Mouse (Mus musculus): ENCODE measurements around the gene Wdfy1.

The Wdfy1 gene

GRCm38 (mm10) chr1:79713081-79713480, 62.9 kb downstream of the Wdfy1 start:
- intact Hi-C loops (cut with DNase I): no loop called here

GRCm38 (mm10) chr1:79711147-79712126, 64.5 kb downstream of the Wdfy1 start:
- intact Hi-C loops (cut with DNase I): no loop called here

GRCm38 (mm10) chr1:79710678-79711077, 65.3 kb downstream of the Wdfy1 start:
- intact Hi-C loops (cut with DNase I): no loop called here

- intact Hi-C loops (cut with DNase I): no loop called here
Measured at GRCm38 (mm10) chr1:79710216-79710615, 65.7 kb downstream of the Wdfy1 start.

- intact Hi-C loops (cut with DNase I): no loop called here
Measured at GRCm38 (mm10) chr1:79707383-79707782, 68.6 kb downstream of the Wdfy1 start.

- intact Hi-C loops (cut with DNase I): no loop called here
Measured at GRCm38 (mm10) chr1:79706707-79707106, 69.2 kb downstream of the Wdfy1 start.

GRCm38 (mm10) chr1:79704672-79705071, 71.3 kb downstream of the Wdfy1 start:
- intact Hi-C loops (cut with DNase I): no loop called here

- intact Hi-C loops (cut with DNase I): no loop called here
Measured at GRCm38 (mm10) chr1:79703520-79703919, 72.4 kb downstream of the Wdfy1 start.

- intact Hi-C loops (cut with DNase I): loop anchor here (5.0 kb wide), 2 partner anchors 84 to 976 kb away; no protein-coding TSS in a partner anchor
Measured at GRCm38 (mm10) chr1:79698506-79698905, 77.4 kb downstream of the Wdfy1 start.

- intact Hi-C loops (cut with DNase I): loop anchor here (5.0 kb wide), 2 partner anchors 85 to 975 kb away; no protein-coding TSS in a partner anchor
Measured at GRCm38 (mm10) chr1:79697382-79697781, 78.6 kb downstream of the Wdfy1 start.

GRCm38 (mm10) chr1:79696933-79697332, 79.0 kb downstream of the Wdfy1 start:
- intact Hi-C loops (cut with DNase I): loop anchor here (5.0 kb wide), 2 partner anchors 85 to 975 kb away; no protein-coding TSS in a partner anchor

- intact Hi-C loops (cut with DNase I): no loop called here
Measured at GRCm38 (mm10) chr1:79692482-79692881, 83.5 kb downstream of the Wdfy1 start.

GRCm38 (mm10) chr1:79687254-79687653, 88.7 kb downstream of the Wdfy1 start:
- intact Hi-C loops (cut with DNase I): no loop called here

- intact Hi-C loops (cut with DNase I): loop anchor here (5.0 kb wide), 1 partner anchor 57 kb away; no protein-coding TSS in a partner anchor
Measured at GRCm38 (mm10) chr1:79684027-79684426, 91.9 kb downstream of the Wdfy1 start.

- intact Hi-C loops (cut with DNase I): loop anchor here (2.0 to 5.0 kb wide), 2 partner anchors 56 to 958 kb away; no protein-coding TSS in a partner anchor
Measured at GRCm38 (mm10) chr1:79682936-79683335, 93.0 kb downstream of the Wdfy1 start.

- intact Hi-C loops (cut with DNase I): loop anchor here (5.0 kb wide), 1 partner anchor 53 kb away; no protein-coding TSS in a partner anchor
Measured at GRCm38 (mm10) chr1:79680777-79681176, 95.2 kb downstream of the Wdfy1 start.

GRCm38 (mm10) chr1:79678117-79678684, 97.7 kb downstream of the Wdfy1 start:
- intact Hi-C loops (cut with DNase I): no loop called here

GRCm38 (mm10) chr1:79675716-79676115, 100.2 kb downstream of the Wdfy1 start:
- intact Hi-C loops (cut with DNase I): no loop called here

- intact Hi-C loops (cut with DNase I): no loop called here
Measured at GRCm38 (mm10) chr1:79671543-79672337, 104.2 kb downstream of the Wdfy1 start, which contains the start of gene Ap1s3. Ap1s3 (minus strand) TSS chr1:79671972.

- intact Hi-C loops (cut with DNase I): no loop called here
Measured at GRCm38 (mm10) chr1:79671196-79671542, 104.8 kb downstream of the Wdfy1 start.

- intact Hi-C loops (cut with DNase I): no loop called here
Measured at GRCm38 (mm10) chr1:79669419-79669974, 106.4 kb downstream of the Wdfy1 start.

Measured in adrenal gland (tissue).